In genomic region chr9:112308950-112309349, GRCm38 (mm10) we compare ENCODE assay signal across 22 mouse cellular contexts.
DNase-seq lines count a peak whose midpoint lies in the region; ATAC-seq and TF ChIP-seq lines count a peak whose summit lies in the region.
"Had no signal": no experiment of that assay in that cellular context is flagged by ENCODE, and none has a peak within 500 bp of the region (broad histone marks: within the 10 kb centered on the region; RNA-seq: fewer than 3 reads in every experiment).

No protein-coding gene starts in this region.

- TF ChIP-seq EP300 in lung, postnatal 0 days (IDR thresholded peaks at IDR 0.05): no peak

- H3K27me3 ChIP-seq in embryonic facial prominence, embryonic 14.5 days (replicated peaks; ENCODE audit: control insufficient read depth, insufficient read depth, low read length): no peaks in the 10 kb centered on the region
- no peaks in the 10 kb centered on the region for H3K27me3 ChIP-seq in embryonic facial prominence, embryonic 10.5 days (replicated peaks; ENCODE audit: low read depth, poor library complexity, severe bottlenecking)
- no peaks in the 10 kb centered on the region for H3K27me3 ChIP-seq in lung, postnatal 0 days (replicated peaks; ENCODE audit: insufficient read depth, low read length)
- H3K27me3 ChIP-seq: embryonic facial prominence, embryonic 12.5 days; forebrain, embryonic 15.5 days; heart, embryonic 13.5 days; midbrain, embryonic 12.5 days; neural tube, embryonic 12.5 days had no signal

- no peak for ATAC-seq in embryonic facial prominence, embryonic 14.5 days (ENCODE audit: low read depth)
- 0 out of 2 replicates have a peak, but pooled peaks have one; percentile 33 for ATAC-seq in lung, postnatal 0 days
- no peak for ATAC-seq in inflammation-experienced regulatory T-cells, adult 6 months
- ATAC-seq: forebrain, embryonic 15.5 days had no signal

- no peaks in the 10 kb centered on the region for H3K4me1 ChIP-seq in embryonic facial prominence, embryonic 14.5 days (ENCODE audit: control insufficient read depth, insufficient read depth, low read length)
- no peaks in the 10 kb centered on the region for H3K4me1 ChIP-seq in embryonic facial prominence, embryonic 10.5 days
- H3K4me1 ChIP-seq in lung, postnatal 0 days (ENCODE audit: insufficient read depth, low read depth, low read length): no peaks in the 10 kb centered on the region
- H3K4me1 ChIP-seq: embryonic facial prominence, embryonic 12.5 days; forebrain, embryonic 10.5 days; forebrain, embryonic 15.5 days; midbrain, embryonic 12.5 days; neural tube, embryonic 12.5 days had no signal

- H3K36me3 ChIP-seq in embryonic facial prominence, embryonic 14.5 days (ENCODE audit: control insufficient read depth, insufficient read depth, low read length): no peaks in the 10 kb centered on the region
- no peaks in the 10 kb centered on the region for H3K36me3 ChIP-seq in embryonic facial prominence, embryonic 10.5 days (replicated peaks)
- H3K36me3 ChIP-seq in lung, postnatal 0 days (ENCODE audit: insufficient read depth, low read length): no peaks in the 10 kb centered on the region
- H3K36me3 ChIP-seq: embryonic facial prominence, embryonic 12.5 days; forebrain, embryonic 10.5 days; forebrain, embryonic 15.5 days; heart, embryonic 13.5 days; midbrain, embryonic 12.5 days; neural tube, embryonic 12.5 days had no signal

- DNase-seq in embryonic facial prominence, embryonic 14.5 days (ENCODE audit: low spot score): peak; percentile 4
- no peak for DNase-seq in embryonic facial prominence, embryonic 10.5 days (ENCODE audit: low spot score)
- peak; percentile 30 for DNase-seq in lung, postnatal 0 days (ENCODE audit: low spot score)
- DNase-seq in lung, adult 18-20 months: no peak
- DNase-seq in brain, adult 2 months (ENCODE audit: low read depth, low spot score): peak; percentile 72
- no peak for DNase-seq in right cerebral cortex, adult 18-20 months
- DNase-seq: cerebellum, adult 11 months; cerebellum, adult 9-10 months; cerebellum, postnatal 36 days; gastrocnemius, postnatal 10 days; kidney, adult 18-20 months; layer of hippocampus, adult 9-11 months; liver had no signal

- 57% methylated on average over 5 of the region's 5 CpGs for WGBS in embryonic facial prominence, embryonic 14.5 days
- WGBS in embryonic facial prominence, embryonic 10.5 days: 84% methylated on average over 5 of the region's 5 CpGs
- WGBS in lung, postnatal 0 days: 35% methylated on average over 5 of the region's 5 CpGs

- no peak overlapping the region for H3K4me3 ChIP-seq in embryonic facial prominence, embryonic 14.5 days (ENCODE audit: low read depth, low read length)
- no peak overlapping the region for H3K4me3 ChIP-seq in embryonic facial prominence, embryonic 10.5 days
- no peak overlapping the region for H3K4me3 ChIP-seq in lung, postnatal 0 days (ENCODE audit: low read depth, low read length)
- H3K4me3 ChIP-seq: embryonic facial prominence, embryonic 12.5 days; forebrain, embryonic 10.5 days; forebrain, embryonic 15.5 days; heart, embryonic 13.5 days; midbrain, embryonic 12.5 days; myocyte; neural tube, embryonic 12.5 days had no signal

- H3K27ac ChIP-seq in embryonic facial prominence, embryonic 14.5 days (replicated peaks; ENCODE audit: low read depth, low read length): no peak overlapping the region
- H3K27ac ChIP-seq in embryonic facial prominence, embryonic 10.5 days (replicated peaks): no peak overlapping the region
- H3K27ac ChIP-seq in lung, postnatal 0 days (ENCODE audit: low read length): no peak overlapping the region
- H3K27ac ChIP-seq: embryonic facial prominence, embryonic 12.5 days; forebrain, embryonic 10.5 days; forebrain, embryonic 15.5 days; heart, embryonic 13.5 days; hindbrain, embryonic 14.5 days; midbrain, embryonic 12.5 days; neural tube, embryonic 12.5 days had no signal

- H3K9me3 ChIP-seq in embryonic facial prominence, embryonic 14.5 days (ENCODE audit: control insufficient read depth, low read length): no peaks in the 10 kb centered on the region
- no peaks in the 10 kb centered on the region for H3K9me3 ChIP-seq in embryonic facial prominence, embryonic 10.5 days
- no peaks in the 10 kb centered on the region for H3K9me3 ChIP-seq in lung, postnatal 0 days (ENCODE audit: low read length)
- H3K9me3 ChIP-seq: embryonic facial prominence, embryonic 12.5 days; forebrain, embryonic 10.5 days; forebrain, embryonic 15.5 days; heart, embryonic 13.5 days; midbrain, embryonic 12.5 days; neural tube, embryonic 12.5 days had no signal

- TF ChIP-seq CTCF in lung, postnatal 0 days (IDR thresholded peaks at IDR 0.05): no peak

- no peak overlapping the region for H3K4me2 ChIP-seq in embryonic facial prominence, embryonic 14.5 days (ENCODE audit: low read depth, low read length)
- H3K4me2 ChIP-seq in lung, postnatal 0 days (replicated peaks; ENCODE audit: low read depth, low read length): no peak overlapping the region
- H3K4me2 ChIP-seq: embryonic facial prominence, embryonic 12.5 days; forebrain, embryonic 15.5 days; heart, embryonic 13.5 days; hindbrain, embryonic 14.5 days; midbrain, embryonic 12.5 days; neural tube, embryonic 12.5 days had no signal

- no peak overlapping the region for H3K9ac ChIP-seq in embryonic facial prominence, embryonic 14.5 days (ENCODE audit: low read depth, low read length)
- no peak overlapping the region for H3K9ac ChIP-seq in lung, postnatal 0 days (replicated peaks; ENCODE audit: low read depth)
- H3K9ac ChIP-seq: embryonic facial prominence, embryonic 12.5 days; forebrain, embryonic 15.5 days; heart, embryonic 13.5 days; hindbrain, embryonic 14.5 days; midbrain, embryonic 12.5 days; neural tube, embryonic 12.5 days had no signal

Comparison
In these comparisons a context has a peak if more than half of its experiments do, and no peak if none do; other contexts are left out.
1. DNase-seq: peak in embryonic facial prominence, embryonic 14.5 days (single experiment), lung, postnatal 0 days (single experiment) and brain, adult 2 months (single experiment); none in embryonic facial prominence, embryonic 10.5 days (single experiment), lung, adult 18-20 months (0 of 2) and right cerebral cortex, adult 18-20 months (single experiment).